ENCODE assay signal across 8 mouse cellular contexts in the genomic region with DNA sequence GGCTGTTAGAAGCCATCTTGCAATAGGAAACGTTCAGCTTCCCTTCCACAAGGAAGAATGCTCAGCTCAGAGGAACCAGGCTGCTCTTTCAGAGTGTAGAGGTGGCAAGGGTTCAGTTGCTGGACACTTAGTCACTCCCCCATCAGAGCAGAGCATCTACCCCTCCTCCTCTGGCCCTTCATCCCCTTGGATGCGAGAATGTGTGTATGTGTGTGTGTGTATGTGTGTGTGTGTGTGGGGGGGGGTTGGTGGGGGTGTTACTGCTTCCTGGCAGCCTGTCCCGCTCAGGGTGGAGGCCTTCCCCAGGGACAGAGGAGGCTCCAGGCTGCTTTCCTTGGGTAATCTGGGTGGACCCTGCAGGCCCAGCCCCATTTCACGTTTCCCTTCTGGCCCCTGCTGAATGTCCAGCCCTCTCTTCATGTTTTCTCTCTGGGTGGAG.
DNase-seq lines count a peak whose midpoint lies in the region; ATAC-seq and TF ChIP-seq lines count a peak whose summit lies in the region.

No protein-coding gene starts in this region.

- H3K4me1 ChIP-seq in intestine, embryonic 14.5 days (replicated peaks; ENCODE audit: control insufficient read depth, insufficient read depth, low read length): peaks cover 36% of the 10 kb centered on the region
- peaks cover 24% of the 10 kb centered on the region; the same call in 1 of the 2 replicates for H3K4me1 ChIP-seq in lung, postnatal 0 days (ENCODE audit: insufficient read depth, low read depth, low read length)

- peak; percentile 77 for TF ChIP-seq EP300 in lung, postnatal 0 days (IDR thresholded peaks at IDR 0.05)

- no peak overlapping the region for H3K4me2 ChIP-seq in intestine, embryonic 14.5 days (ENCODE audit: low read length)
- H3K4me2 ChIP-seq in lung, postnatal 0 days (replicated peaks; ENCODE audit: low read depth, low read length): no peak overlapping the region

- no peak for ATAC-seq in intestine, embryonic 14.5 days (replicated peaks; ENCODE audit: low FRiP score, low TSS enrichment, low read depth)
- ATAC-seq in lung, postnatal 0 days: peak; percentile 59

- H3K4me3 ChIP-seq in intestine, embryonic 14.5 days (ENCODE audit: low read depth, low read length): no peak overlapping the region
- H3K4me3 ChIP-seq in lung, postnatal 0 days (ENCODE audit: low read depth, low read length): no peak overlapping the region

- no peaks in the 10 kb centered on the region for H3K27me3 ChIP-seq in intestine, embryonic 14.5 days (replicated peaks; ENCODE audit: control insufficient read depth, insufficient read depth, low read length)
- H3K27me3 ChIP-seq in lung, postnatal 0 days (replicated peaks; ENCODE audit: insufficient read depth, low read length): no peaks in the 10 kb centered on the region

- 47% methylated on average over 4 of the region's 4 CpGs for WGBS in intestine, embryonic 14.5 days
- WGBS in lung, postnatal 0 days: 16% methylated on average over 4 of the region's 4 CpGs

- DNase-seq in adrenal gland, postnatal 14 days: peak; percentile 58
- no peak for DNase-seq in adrenal gland, postnatal 10 days
- peak; percentile 47 to 66 for DNase-seq in gastrocnemius, adult 8-10 months (ENCODE audit: low spot score in 2 of 2)
- DNase-seq in intestine, embryonic 14.5 days (ENCODE audit: low spot score): no peak
- DNase-seq in lung, postnatal 0 days (ENCODE audit: low spot score): peak; percentile 89
- no peak for DNase-seq in MN1 (ENCODE audit: low spot score)
- no peak for DNase-seq in B cell, adult 2 months
- DNase-seq in thymus, postnatal 0 days (ENCODE audit: low spot score): no peak

- 0 out of 2 replicates have a peak, but pooled peaks cover 2% of the 10 kb centered on the region for H3K9me3 ChIP-seq in intestine, embryonic 14.5 days (ENCODE audit: control insufficient read depth, low read length)
- no peaks in the 10 kb centered on the region for H3K9me3 ChIP-seq in lung, postnatal 0 days (ENCODE audit: low read length)

- no peak overlapping the region for H3K9ac ChIP-seq in intestine, embryonic 14.5 days (ENCODE audit: low read length)
- H3K9ac ChIP-seq in lung, postnatal 0 days (replicated peaks; ENCODE audit: low read depth): no peak overlapping the region

- H3K36me3 ChIP-seq in intestine, embryonic 14.5 days (ENCODE audit: control insufficient read depth, insufficient read depth, low read length): no peaks in the 10 kb centered on the region
- no peaks in the 10 kb centered on the region for H3K36me3 ChIP-seq in lung, postnatal 0 days (ENCODE audit: insufficient read depth, low read length)

- H3K27ac ChIP-seq in intestine, embryonic 14.5 days (ENCODE audit: low read depth): peak overlapping the region; percentile 82
- peak overlapping the region; percentile 95 for H3K27ac ChIP-seq in lung, postnatal 0 days (ENCODE audit: low read length)

- no peak for TF ChIP-seq CTCF in lung, postnatal 0 days (IDR thresholded peaks at IDR 0.05)

Comparison
In these comparisons a context has a peak if more than half of its experiments do, and no peak if none do; other contexts are left out.
1. DNase-seq: peak in adrenal gland, postnatal 14 days (single experiment), gastrocnemius, adult 8-10 months (2 of 2) and lung, postnatal 0 days (single experiment); none in adrenal gland, postnatal 10 days (single experiment), intestine, embryonic 14.5 days (single experiment), MN1 (single experiment), B cell, adult 2 months (0 of 2) and thymus, postnatal 0 days (single experiment).